ENCODE assay signal across 8 mouse cellular contexts in the genomic region with DNA sequence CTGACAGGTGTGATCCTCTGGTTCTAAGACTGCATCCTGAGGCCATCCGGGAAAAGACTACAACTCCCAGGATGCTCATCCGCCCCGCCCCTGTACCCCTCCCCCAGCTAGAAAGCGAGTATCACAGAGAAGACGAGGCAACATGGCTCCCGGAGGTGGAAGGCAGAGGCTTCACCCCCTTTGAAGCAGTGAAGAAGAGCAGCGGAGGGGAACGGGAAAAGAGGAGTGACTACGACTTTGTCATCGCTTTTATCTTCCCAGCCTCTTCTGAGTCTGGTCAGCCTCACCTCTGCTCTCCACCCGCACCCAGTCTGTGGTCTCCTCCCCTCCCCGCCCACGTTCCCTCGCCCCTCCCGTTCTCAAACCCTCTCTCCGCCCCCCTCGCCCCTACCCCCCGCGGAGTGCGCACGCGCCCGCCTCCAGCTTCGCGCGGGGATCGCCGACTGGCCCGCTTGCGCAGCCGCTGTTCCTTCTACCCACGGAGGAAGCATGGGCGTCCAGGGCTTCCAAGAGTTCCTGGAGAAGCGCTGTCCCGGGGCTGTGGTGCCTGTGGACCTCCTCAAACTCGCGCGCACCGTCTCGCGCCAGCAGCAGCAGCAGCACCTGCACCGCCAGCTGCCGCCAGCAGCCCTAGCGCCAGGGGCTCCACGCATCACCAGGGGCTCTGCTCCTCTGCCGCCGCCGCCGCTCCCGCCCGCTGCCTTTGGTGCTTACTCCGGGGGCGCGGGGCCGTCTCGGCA. TPM values are rescaled to one million over a fixed set of nuclear protein-coding genes. Genes with fewer than 3 reads are reported as not detected.
DNase-seq lines count a peak whose midpoint lies in the region; ATAC-seq and TF ChIP-seq lines count a peak whose summit lies in the region.

Gene Fam120c, plus strand, starts transcription at position 415 of the 740 bp plus-strand sequence.

- peak within 1 kb of the TSS; percentile 62 for H3K4me2 ChIP-seq in kidney, embryonic 14.5 days (replicated peaks; ENCODE audit: low read depth, low read length)
- H3K4me2 ChIP-seq in limb, embryonic 14.5 days (replicated peaks; ENCODE audit: low read depth, low read length, severe bottlenecking) = peak within 1 kb of the TSS; percentile 61
- H3K4me2 ChIP-seq in midbrain, embryonic 16.5 days (ENCODE audit: low read length) = peak within 1 kb of the TSS; percentile 67

- ATAC-seq in kidney, embryonic 14.5 days (ENCODE audit: low FRiP score, low TSS enrichment) = peak; percentile 96
- peak; percentile 93 for ATAC-seq in limb, embryonic 14.5 days (ENCODE audit: low FRiP score, low read depth)
- peak; percentile 95 for ATAC-seq in midbrain, embryonic 16.5 days

- TF ChIP-seq CTCF in C2C12 (IDR thresholded peaks at IDR 0.05; ENCODE audit: control insufficient read depth, insufficient read depth, insufficient read length) = no peak
- TF ChIP-seq CTCF in embryonic fibroblast, embryonic 13.5 days (IDR thresholded peaks at IDR 0.05; ENCODE audit: borderline replicate concordance, insufficient read depth, low read length) = no peak

- no peaks in the 10 kb centered on the region for H3K9me3 ChIP-seq in heart, embryonic 10.5 days
- H3K9me3 ChIP-seq in kidney, embryonic 14.5 days (ENCODE audit: control insufficient read depth, low read length) = no peaks in the 10 kb centered on the region
- no peaks in the 10 kb centered on the region for H3K9me3 ChIP-seq in limb, embryonic 14.5 days (ENCODE audit: control insufficient read depth, low read length)
- H3K9me3 ChIP-seq in midbrain, embryonic 16.5 days (replicated peaks; ENCODE audit: control insufficient read depth, low read length, poor library complexity, severe bottlenecking) = no peaks in the 10 kb centered on the region

- no peaks in the 10 kb centered on the region for H3K36me3 ChIP-seq in C2C12 (ENCODE audit: control insufficient read depth, insufficient read depth)
- H3K36me3 ChIP-seq in heart, embryonic 10.5 days = no peaks in the 10 kb centered on the region
- no peaks in the 10 kb centered on the region for H3K36me3 ChIP-seq in kidney, embryonic 14.5 days (ENCODE audit: control insufficient read depth, insufficient read depth, low read length)
- no peaks in the 10 kb centered on the region for H3K36me3 ChIP-seq in limb, embryonic 14.5 days (ENCODE audit: control insufficient read depth, insufficient read depth, low read length)
- no peaks in the 10 kb centered on the region for H3K36me3 ChIP-seq in midbrain, embryonic 16.5 days (ENCODE audit: control insufficient read depth, insufficient read depth, low read length)

- H3K27me3 ChIP-seq in C2C12 (ENCODE audit: control insufficient read depth, insufficient read depth, insufficient read length) = no peaks in the 10 kb centered on the region
- peaks cover 15% of the 10 kb centered on the region for H3K27me3 ChIP-seq in heart, embryonic 10.5 days (ENCODE audit: insufficient read depth, poor library complexity, severe bottlenecking)
- H3K27me3 ChIP-seq in kidney, embryonic 14.5 days (ENCODE audit: control insufficient read depth, insufficient read depth, low read length) = no peaks in the 10 kb centered on the region
- H3K27me3 ChIP-seq in limb, embryonic 14.5 days (ENCODE audit: control insufficient read depth, insufficient read depth, low read length) = peaks cover 4% of the 10 kb centered on the region; the same call in 1 of the 2 replicates
- 0 out of 2 replicates have a peak, but pooled peaks cover 2% of the 10 kb centered on the region for H3K27me3 ChIP-seq in midbrain, embryonic 16.5 days (ENCODE audit: control insufficient read depth, insufficient read depth, low read depth, low read length)

- WGBS in heart, embryonic 10.5 days = 16% methylated on average over 53 of the region's 56 CpGs
- WGBS in kidney, embryonic 14.5 days = 27% methylated on average over 46 of the region's 56 CpGs
- 20% methylated on average over 33 of the region's 56 CpGs for WGBS in limb, embryonic 14.5 days
- 16% methylated on average over 23 of the region's 56 CpGs for WGBS in midbrain, embryonic 16.5 days

- H3K9ac ChIP-seq in kidney, embryonic 14.5 days (ENCODE audit: low read depth, low read length) = peak within 1 kb of the TSS; percentile 66
- peak within 1 kb of the TSS; percentile 60 for H3K9ac ChIP-seq in limb, embryonic 14.5 days (ENCODE audit: low read depth, low read length, severe bottlenecking)
- H3K9ac ChIP-seq in midbrain, embryonic 16.5 days (ENCODE audit: low read depth, low read length) = peak within 1 kb of the TSS; percentile 74

- H3K4me1 ChIP-seq in embryonic fibroblast, embryonic 13.5 days (ENCODE audit: control insufficient read depth, insufficient read depth, low read length) = no peaks in the 10 kb centered on the region
- H3K4me1 ChIP-seq in heart, embryonic 10.5 days = no peaks in the 10 kb centered on the region
- H3K4me1 ChIP-seq in kidney, embryonic 14.5 days (ENCODE audit: control insufficient read depth, insufficient read depth, low read length) = no peaks in the 10 kb centered on the region
- no peaks in the 10 kb centered on the region for H3K4me1 ChIP-seq in limb, embryonic 14.5 days (ENCODE audit: control insufficient read depth, insufficient read depth, low read length)
- peaks cover 9% of the 10 kb centered on the region; the same call in 1 of the 2 replicates for H3K4me1 ChIP-seq in midbrain, embryonic 16.5 days (ENCODE audit: control insufficient read depth, insufficient read depth, low read length)

- DNase-seq in brain, adult 2 months (ENCODE audit: low read depth, low spot score) = peak; percentile 93
- DNase-seq in heart, embryonic 10.5 days (ENCODE audit: low spot score) = peak; percentile 90
- peak; percentile 75 for DNase-seq in limb, embryonic 14.5 days (ENCODE audit: low spot score)
- peak; percentile 54 to 83 for DNase-seq in spleen, postnatal 10 days (ENCODE audit: low spot score in 2 of 2)

- TF ChIP-seq POLR2A in embryonic fibroblast, embryonic 13.5 days (IDR thresholded peaks at IDR 0.05; ENCODE audit: low read depth, low read length) = peak; percentile 58
- TF ChIP-seq POLR2A in limb, embryonic 14.5 days (IDR thresholded peaks at IDR 0.05; ENCODE audit: borderline replicate concordance, extremely low read depth, insufficient read depth, insufficient read length) = no peak

- peaks cover 19% of the 10 kb centered on the region for H3K79me3 ChIP-seq in C2C12 (ENCODE audit: low read depth)

- H3ac ChIP-seq in C2C12 (ENCODE audit: control insufficient read depth, insufficient read length, low read depth) = peak within 1 kb of the TSS; percentile 62

- H3K27ac ChIP-seq in embryonic fibroblast, embryonic 13.5 days (ENCODE audit: insufficient read depth, low read length) = peak within 1 kb of the TSS; percentile 86
- H3K27ac ChIP-seq in heart, embryonic 10.5 days = peak within 1 kb of the TSS; percentile 84
- H3K27ac ChIP-seq in kidney, embryonic 14.5 days (ENCODE audit: low read depth, low read length) = peak within 1 kb of the TSS; percentile 62; the same call in 1 of the 2 replicates
- H3K27ac ChIP-seq in limb, embryonic 14.5 days (replicated peaks; ENCODE audit: low read depth, low read length) = peak within 1 kb of the TSS; percentile 58
- H3K27ac ChIP-seq in midbrain, embryonic 16.5 days (ENCODE audit: low read length) = peak within 1 kb of the TSS; percentile 91

- peaks cover 36% of the 10 kb centered on the region for H3K79me2 ChIP-seq in C2C12 (ENCODE audit: control insufficient read depth, insufficient read depth)

- peak within 1 kb of the TSS; percentile 38 for H3K4me3 ChIP-seq in C2C12 (ENCODE audit: insufficient read depth, poor library complexity, severe bottlenecking)
- peak within 1 kb of the TSS; percentile 64 for H3K4me3 ChIP-seq in embryonic fibroblast, embryonic 13.5 days (ENCODE audit: insufficient read depth, low read length)
- H3K4me3 ChIP-seq in heart, embryonic 10.5 days = peak within 1 kb of the TSS; percentile 71
- peak within 1 kb of the TSS; percentile 67 for H3K4me3 ChIP-seq in kidney, embryonic 14.5 days (ENCODE audit: low read length)
- peak within 1 kb of the TSS; percentile 55 for H3K4me3 ChIP-seq in limb, embryonic 14.5 days (replicated peaks; ENCODE audit: low read length)
- peak within 1 kb of the TSS; percentile 66 for H3K4me3 ChIP-seq in midbrain, embryonic 16.5 days (ENCODE audit: low read depth, low read length)

TF ChIP-seq in C2C12, 6 proteins besides CTCF, POLR2A, EP300 and RAD21:
- no peak for TF ChIP-seq FOSL1 (IDR thresholded peaks at IDR 0.05; ENCODE audit: insufficient read depth, low read length, poor library complexity, severe bottlenecking)
- no peak for TF ChIP-seq MYOD1 (IDR thresholded peaks at IDR 0.05; ENCODE audit: control insufficient read depth, insufficient read length, low read depth)
- no peak for TF ChIP-seq CEBPB (IDR thresholded peaks at IDR 0.05; ENCODE audit: low read depth)
- no peak for TF ChIP-seq USF1 (IDR thresholded peaks at IDR 0.05; ENCODE audit: low read depth)
- TF ChIP-seq MYOG (IDR thresholded peaks at IDR 0.05; ENCODE audit: control insufficient read depth, extremely low read depth, insufficient read length) = no peak
- TF ChIP-seq MAX (IDR thresholded peaks at IDR 0.05) = no peak

RNA-seq across cellular contexts. Expression of gene Fam120c, which starts in this region (rescaled TPM):
- polyA plus RNA-seq in C2C12 (2012; fragmentation: generic; extraction: Trizol) = 2.1 TPM
- polyA plus RNA-seq in embryonic fibroblast, embryonic 13.5 days (2011; ENCODE audit: insufficient read length, low read depth, missing spikeins) = 7.9 and 10.4 TPM in 2 replicates
- 3.3 and 4.6 TPM in 2 replicates for polyA plus RNA-seq in heart, embryonic 10.5 days (2016; fragmentation: Nextera tagmentation; extraction: Ambion mirVana)
- polyA plus RNA-seq in kidney, embryonic 14.5 days (2014; fragmentation: Nextera tagmentation; extraction: Ambion mirVana) = 2.8 and 4.8 TPM in 2 replicates
- polyA plus RNA-seq in limb, embryonic 14.5 days (2012; rRNA removed) = 4.8 and 5.3 TPM in 2 replicates
- 4.0 and 5.2 TPM in 2 replicates for polyA plus RNA-seq in limb, embryonic 14.5 days (2014; fragmentation: Nextera tagmentation; extraction: Ambion mirVana)
- 8.2 and 8.5 TPM in 2 replicates for polyA plus RNA-seq in midbrain, embryonic 16.5 days (2015; fragmentation: Nextera tagmentation; extraction: Ambion mirVana)

Comparison
In these comparisons a context has a peak if more than half of its experiments do, and no peak if none do; other contexts are left out.
1. Peak in every context shown above with its lines: DNase-seq, ATAC-seq, H3K4me3 ChIP-seq and H3K27ac ChIP-seq.